Mouse (Mus musculus) bone marrow, adult 2 months (tissue): Measurements from ENCODE around the gene Tmem256.

ENCODE experiments used
- CTCF ChIP-seq: fragments of 200-500 bp; IDR thresholded peaks from 2 replicates; pipeline ENCODE4 v1.5.1; 2011; ENCODE audit warnings: low read length, control low read depth; ENCODE audit not compliant: control insufficient read depth, insufficient read depth
- POLR2A ChIP-seq: fragments of 200-500 bp; IDR thresholded peaks from 2 replicates; pipeline ENCODE4 v1.6.1; 2011; ENCODE audit warnings: low read depth, mild to moderate bottlenecking, control low read depth, low read length, borderline replicate concordance; ENCODE audit not compliant: control insufficient read depth

- TF ChIP-seq POLR2A, result 0 out of 2 replicates have a peak, but pooled peaks have one; percentile 38
- no peak for TF ChIP-seq CTCF
Measured at GRCm38 (mm10) chr11:69846738-69847688, 8.7 kb downstream of the Tmem256 start.
